Mouse (Mus musculus) limb, embryonic 12.5 days (tissue): ENCODE results near the gene Dlgap4. TPM values are rescaled to one million over a fixed set of nuclear protein-coding genes. Genes with fewer than 3 reads are reported as not detected.

Source experiments
- ATAC-seq: fragments of 200-750 bp; cut with Nextera tagmentation; 2 replicates; pipeline ENCODE4 v1.8.0; 2017; ENCODE audit warnings: low read depth, moderate TSS enrichment; ENCODE audit not compliant: insufficient number of reproducible peaks, insufficient read depth, low FRiP score, low TSS enrichment
- H3K27ac ChIP-seq: fragments of 300-500 bp; sonication (generic); 2 replicates; pipeline ENCODE4 v1.5.1; 2016; ENCODE audit warnings: mild to moderate bottlenecking, moderate library complexity
- H3K27me3 ChIP-seq: fragments of 300-500 bp; sonication (generic); 2 replicates; pipeline ENCODE4 v1.6.1; 2016; ENCODE audit warnings: mild to moderate bottlenecking, moderate library complexity
- H3K36me3 ChIP-seq: fragments of 300-500 bp; sonication (generic); 2 replicates; pipeline ENCODE4 v1.6.1; 2016; ENCODE audit warnings: mild to moderate bottlenecking, moderate library complexity
- H3K4me1 ChIP-seq: fragments of 300-500 bp; sonication (generic); replicated peaks from 2 replicates; pipeline ENCODE4 v1.6.1; 2016
- H3K4me2 ChIP-seq: fragments of 300-500 bp; sonication (generic); 2 replicates; pipeline ENCODE4 v1.6.1; 2016; ENCODE audit warnings: mild to moderate bottlenecking, moderate library complexity
- H3K4me3 ChIP-seq: fragments of 300-500 bp; sonication (generic); replicated peaks from 2 replicates; pipeline ENCODE4 v1.5.1; 2016; ENCODE audit warnings: mild to moderate bottlenecking
- H3K9ac ChIP-seq: fragments of 300-500 bp; sonication (generic); replicated peaks from 2 replicates; pipeline ENCODE4 v1.6.1; 2016; ENCODE audit warnings: mild to moderate bottlenecking, moderate library complexity
- H3K9me3 ChIP-seq: fragments of 300-500 bp; sonication (generic); 2 replicates; pipeline ENCODE4 v1.6.1; 2016; ENCODE audit warnings: mild to moderate bottlenecking, moderate library complexity
- WGBS: fragments of 180-500 bp; shearing (Covaris S2); methylation state at CpG from one replicate; pipeline ENCODE4 v1.1.7; 2016; 5-methylcytosine and 5-hydroxymethylcytosine counted together
- polyA plus RNA-seq: library from polyadenylated mRNA; unstranded; fragments of >200 nt; fragmentation: Nextera tagmentation; extraction: Ambion mirVana; gene quantifications from 2 replicates; pipeline ENCODE4 v1.2.1, GENCODE M21; 2016

Gene Dlgap4
- polyA plus RNA-seq, 1 experiment from 2014 or later = 106 TPM

- Histone ChIP-seq H3K36me3 (no peaks in the 10 kb centered on the region), H3K4me1 (peaks cover under 1% of the 10 kb centered on the region; the same call in 1 of the 2 replicates), H3K27me3 (peaks cover 9% of the 10 kb centered on the region), H3K4me2 (no peak overlapping the region), H3K4me3 (no peak overlapping the region), H3K9me3 (no peaks in the 10 kb centered on the region), H3K9ac (no peak overlapping the region), H3K27ac (no peak overlapping the region)
- WGBS = 89% methylated on average over 9 of the region's 9 CpGs
- ATAC-seq = no peak
Observed at GRCm38 (mm10) chr2:156589481-156589880, 24.0 kb upstream of the Dlgap4 start.

- H3K4me2 ChIP-seq = peak overlapping the region; percentile 32
Observed at GRCm38 (mm10) chr2:156594987-156595490, 18.5 kb upstream of the Dlgap4 start.

GRCm38 (mm10) chr2:156602581-156602980 is 10.9 kb upstream of the Dlgap4 start:
- 83% methylated on average over 7 of the region's 7 CpGs for WGBS
- no peak overlapping the region for H3K9ac ChIP-seq
- no peaks in the 10 kb centered on the region for H3K36me3 ChIP-seq
- H3K27ac ChIP-seq = no peak overlapping the region
- no peak for ATAC-seq
- H3K27me3 ChIP-seq = no peaks in the 10 kb centered on the region; the same call in none of the 2 replicates
- no peaks in the 10 kb centered on the region for H3K9me3 ChIP-seq
- no peak overlapping the region for H3K4me3 ChIP-seq
- no peak overlapping the region for H3K4me2 ChIP-seq
- H3K4me1 ChIP-seq = no peaks in the 10 kb centered on the region

More at GRCm38 (mm10) chr2:156594987-156595490, 18.5 kb upstream of the Dlgap4 start:
- no peak overlapping the region for H3K4me3 ChIP-seq
- no peak overlapping the region for H3K9ac ChIP-seq
- no peaks in the 10 kb centered on the region for H3K9me3 ChIP-seq
- 20% methylated on average over 15 of the region's 15 CpGs for WGBS
- no peak for ATAC-seq
- no peak overlapping the region for H3K27ac ChIP-seq
- peaks cover 11% of the 10 kb centered on the region for H3K4me1 ChIP-seq
- no peaks in the 10 kb centered on the region for H3K27me3 ChIP-seq
- H3K36me3 ChIP-seq = no peaks in the 10 kb centered on the region

DNA sequence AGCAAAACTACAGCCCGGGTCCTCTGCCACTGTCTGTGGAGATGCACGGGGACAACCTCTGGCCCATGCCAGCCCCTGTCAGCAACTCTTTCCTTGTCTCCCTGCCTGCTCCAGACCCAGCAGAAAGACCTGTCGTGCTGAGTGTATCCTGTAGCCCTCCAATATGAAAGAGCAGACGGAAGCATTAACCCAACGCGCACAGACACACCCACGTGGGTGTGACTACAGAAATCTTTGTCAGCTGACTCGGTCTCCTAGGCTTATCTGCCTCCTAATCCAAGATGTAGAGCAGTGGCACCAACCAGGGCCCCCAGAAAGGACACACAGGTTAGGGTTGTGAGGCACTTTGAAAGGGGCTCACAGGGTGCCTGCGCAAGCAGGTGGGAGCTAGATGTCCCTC is 9.8 kb upstream of the Dlgap4 start:
- 86% methylated on average over 9 of the region's 9 CpGs for WGBS
- no peak overlapping the region for H3K27ac ChIP-seq
- H3K4me2 ChIP-seq = no peak overlapping the region
- H3K36me3 ChIP-seq = no peaks in the 10 kb centered on the region
- ATAC-seq = no peak
- H3K4me3 ChIP-seq = no peak overlapping the region
- H3K27me3 ChIP-seq = peaks cover 9% of the 10 kb centered on the region
- H3K9ac ChIP-seq = no peak overlapping the region
- no peaks in the 10 kb centered on the region for H3K4me1 ChIP-seq
- no peaks in the 10 kb centered on the region for H3K9me3 ChIP-seq

DNA sequence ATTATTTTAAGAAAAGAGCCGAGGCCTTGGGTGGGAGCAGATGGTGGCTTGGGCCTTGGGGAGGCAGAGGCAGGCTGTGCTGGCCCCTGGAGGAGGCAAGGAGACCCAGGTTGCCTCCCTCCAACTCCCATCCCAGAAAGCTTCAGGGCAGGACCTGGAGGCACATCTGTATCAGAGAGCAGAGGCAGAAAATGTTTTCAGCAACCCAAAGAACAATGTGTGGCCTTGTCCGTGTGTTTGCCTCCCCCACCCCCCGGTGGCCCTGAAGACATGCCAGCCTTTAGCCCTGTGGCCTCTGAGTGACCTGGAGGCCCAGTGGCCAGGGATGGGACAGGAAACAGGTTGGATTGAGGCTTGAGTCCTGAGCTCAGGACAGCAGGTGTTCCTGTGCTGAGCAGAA is 8.4 kb upstream of the Dlgap4 start:
- H3K27me3 ChIP-seq = peaks cover 20% of the 10 kb centered on the region
- H3K9me3 ChIP-seq = no peaks in the 10 kb centered on the region
- no peaks in the 10 kb centered on the region for H3K4me1 ChIP-seq
- H3K9ac ChIP-seq = no peak overlapping the region
- H3K36me3 ChIP-seq = no peaks in the 10 kb centered on the region
- H3K4me2 ChIP-seq = no peak overlapping the region
- H3K27ac ChIP-seq = no peak overlapping the region
- no peak for ATAC-seq
- WGBS = 71% methylated on average over 3 of the region's 3 CpGs
- H3K4me3 ChIP-seq = no peak overlapping the region

DNA sequence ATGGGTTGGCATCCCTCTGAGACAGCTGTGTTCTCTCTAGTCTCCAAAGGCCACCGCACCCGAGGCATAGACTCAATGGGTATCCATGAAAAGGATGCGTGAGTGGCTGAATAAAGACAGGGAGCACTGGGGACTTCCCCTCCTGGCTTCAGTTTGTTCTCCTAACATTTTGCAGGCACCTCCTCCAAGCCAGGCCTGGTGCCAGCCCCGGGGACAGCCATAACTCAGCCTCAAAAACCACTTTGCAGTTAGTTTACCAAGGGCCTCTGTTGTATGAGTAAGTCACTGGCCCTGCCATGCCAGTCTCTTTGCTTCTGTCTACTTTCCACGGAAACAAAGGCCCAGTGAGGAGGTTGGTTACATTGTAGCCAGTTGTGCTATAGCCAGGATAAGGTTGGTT is 7.5 kb upstream of the Dlgap4 start:
- WGBS = 82% methylated on average over 5 of the region's 5 CpGs
- H3K4me3 ChIP-seq = no peak overlapping the region
- H3K4me2 ChIP-seq = no peak overlapping the region
- no peak for ATAC-seq
- H3K9ac ChIP-seq = no peak overlapping the region
- H3K4me1 ChIP-seq = no peaks in the 10 kb centered on the region
- peaks cover 24% of the 10 kb centered on the region for H3K27me3 ChIP-seq
- no peaks in the 10 kb centered on the region for H3K36me3 ChIP-seq
- no peaks in the 10 kb centered on the region for H3K9me3 ChIP-seq
- H3K27ac ChIP-seq = no peak overlapping the region

GRCm38 (mm10) chr2:156613081-156613540 is 394 bp upstream of the Dlgap4 start:
- under 1% methylated on average over 32 of the region's 41 CpGs for WGBS
- Histone ChIP-seq H3K27ac (no peak overlapping the region), H3K27me3 (peaks cover 88% of the 10 kb centered on the region), H3K4me3 (peak overlapping the region; percentile 70), H3K9me3 (no peaks in the 10 kb centered on the region), H3K9ac (peak overlapping the region; percentile 70), H3K36me3 (no peaks in the 10 kb centered on the region), H3K4me2 (peak overlapping the region; percentile 99), H3K4me1 (peaks cover 19% of the 10 kb centered on the region)
- ATAC-seq = 0 out of 2 replicates have a peak, but pooled peaks have one; percentile 7

DNA sequence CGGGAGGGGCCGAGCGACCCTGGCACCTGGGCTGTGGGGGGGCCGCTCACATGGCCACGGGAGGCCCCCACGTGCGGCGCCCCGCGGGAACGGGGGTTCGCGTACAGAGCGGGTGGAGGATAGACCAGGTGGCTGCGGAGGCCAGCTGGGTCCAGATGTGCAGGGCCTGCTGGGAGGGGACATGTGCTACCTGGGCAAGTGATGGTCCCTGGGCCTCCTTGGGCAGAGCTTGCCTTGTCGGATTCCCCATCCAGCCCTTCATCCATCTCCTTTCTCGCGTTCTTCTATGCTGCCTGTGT is 702 bp downstream of the Dlgap4 start:
- Histone ChIP-seq H3K4me3 (peak overlapping the region; percentile 70), H3K4me1 (peaks cover 19% of the 10 kb centered on the region), H3K27me3 (peaks cover 89% of the 10 kb centered on the region), H3K4me2 (peak overlapping the region; percentile 99), H3K36me3 (no peaks in the 10 kb centered on the region), H3K27ac (no peak overlapping the region), H3K9me3 (no peaks in the 10 kb centered on the region), H3K9ac (peak overlapping the region; percentile 70)
- WGBS = 1% methylated on average over 18 of the region's 18 CpGs
- 0 out of 2 replicates have a peak, but pooled peaks have one; percentile 7 for ATAC-seq

- H3K36me3 ChIP-seq = no peaks in the 10 kb centered on the region
- WGBS = 7% methylated on average over 31 of the region's 31 CpGs
- no peak for ATAC-seq
- no peak overlapping the region for H3K27ac ChIP-seq
- H3K27me3 ChIP-seq = peaks cover 91% of the 10 kb centered on the region
- no peaks in the 10 kb centered on the region for H3K9me3 ChIP-seq
- H3K9ac ChIP-seq = peak overlapping the region; percentile 70
- H3K4me1 ChIP-seq = peaks cover 19% of the 10 kb centered on the region
- H3K4me2 ChIP-seq = peak overlapping the region; percentile 99
- H3K4me3 ChIP-seq = peak overlapping the region; percentile 70
Observed at GRCm38 (mm10) chr2:156614661-156615654, 1.5 kb downstream of the Dlgap4 start.

- Histone ChIP-seq H3K4me3 (no peak overlapping the region), H3K9ac (no peak overlapping the region), H3K36me3 (no peaks in the 10 kb centered on the region), H3K4me2 (no peak overlapping the region), H3K9me3 (no peaks in the 10 kb centered on the region), H3K4me1 (peaks cover 19% of the 10 kb centered on the region), H3K27me3 (peaks cover 91% of the 10 kb centered on the region), H3K27ac (no peak overlapping the region)
- no peak for ATAC-seq
- WGBS = 80% methylated on average over 7 of the region's 7 CpGs
Observed at GRCm38 (mm10) chr2:156616513-156616912, 3.0 kb downstream of the Dlgap4 start.

- Histone ChIP-seq H3K36me3 (no peaks in the 10 kb centered on the region), H3K27me3 (peaks cover 85% of the 10 kb centered on the region), H3K27ac (no peak overlapping the region), H3K9ac (no peak overlapping the region), H3K4me3 (no peak overlapping the region), H3K4me2 (no peak overlapping the region), H3K4me1 (peaks cover 19% of the 10 kb centered on the region), H3K9me3 (no peaks in the 10 kb centered on the region)
- WGBS = 50% methylated on average over 11 of the region's 11 CpGs
- no peak for ATAC-seq
Observed at GRCm38 (mm10) chr2:156617536-156617935, 4.0 kb downstream of the Dlgap4 start.
